Mouse (Mus musculus) small intestine, adult 2 months (tissue): ENCODE results near the gene Slc39a7. TPM values are rescaled to one million over a fixed set of nuclear protein-coding genes. Genes with fewer than 3 reads are reported as not detected.

Experiments
- H3K27ac ChIP-seq: fragments of 200-500 bp; 2 replicates; pipeline ENCODE4 v1.5.1; 2012; ENCODE audit warnings: low read depth, low read length, control low read depth, inconsistent platforms; ENCODE audit not compliant: insufficient read depth
- H3K27me3 ChIP-seq: fragments of 200-500 bp; 2 replicates; pipeline ENCODE4 v1.6.1; 2012; ENCODE audit warnings: mild to moderate bottlenecking, moderate library complexity, low read length, inconsistent platforms; ENCODE audit not compliant: control insufficient read depth, insufficient read depth
- H3K36me3 ChIP-seq: fragments of 200-500 bp; 2 replicates; pipeline ENCODE4 v1.6.1; 2012; ENCODE audit warnings: mild to moderate bottlenecking, low read length, control low read depth, inconsistent platforms; ENCODE audit not compliant: control insufficient read depth, insufficient read depth
- H3K4me1 ChIP-seq: fragments of 200-500 bp; 2 replicates; pipeline ENCODE4 v1.6.1; 2012; ENCODE audit warnings: low read length, inconsistent platforms, mixed read lengths; ENCODE audit not compliant: control insufficient read depth, insufficient read depth, insufficient read length
- H3K4me3 ChIP-seq: fragments of 200-500 bp; 2 replicates; pipeline ENCODE4 v1.5.1; 2012; ENCODE audit warnings: low read depth, mild to moderate bottlenecking, control low read depth, inconsistent platforms, low read length, moderate library complexity
- CTCF ChIP-seq: fragments of 200-500 bp; IDR thresholded peaks from 2 replicates; pipeline ENCODE4 v1.5.1; 2012; ENCODE audit warnings: low read depth, mild to moderate bottlenecking, control low read depth, inconsistent platforms, low read length, moderate library complexity, mixed read lengths; ENCODE audit not compliant: insufficient replicate concordance, insufficient read length; ENCODE audit errors: extremely low read depth
- POLR2A ChIP-seq: fragments of 200-500 bp; IDR thresholded peaks from 2 replicates; pipeline ENCODE4 v1.6.1; 2012; ENCODE audit warnings: low read depth, mild to moderate bottlenecking, control low read depth, inconsistent platforms, low read length, moderate library complexity
- WGBS: fragments of 180-500 bp; shearing (Covaris S2); methylation state at CpG from one replicate; pipeline ENCODE4 v1.1.7; 2018; 5-methylcytosine and 5-hydroxymethylcytosine counted together
- polyA plus RNA-seq: library from polyadenylated mRNA; depleted of rRNA; stranded (reverse); fragments of >200 nt; gene quantifications from 2 replicates; pipeline ENCODE4 v1.2.3, GENCODE M21; 2012

The Slc39a7 gene
- polyA plus RNA-seq, 1 experiment, result 119 TPM

GRCm38 (mm10) chr17:34036647-34037046, 5.2 kb upstream of the Slc39a7 start:
- TF ChIP-seq CTCF, result no peak
- no peak for TF ChIP-seq POLR2A
- 87% methylated on average over 10 of the region's 10 CpGs for WGBS
- Histone ChIP-seq H3K4me1 (peaks cover 14% of the 10 kb centered on the region), H3K4me3 (no peak overlapping the region), H3K36me3 (peaks cover 28% of the 10 kb centered on the region), H3K27ac (no peak overlapping the region), H3K27me3 (peaks cover 11% of the 10 kb centered on the region)

- Histone ChIP-seq H3K36me3 (peaks cover 28% of the 10 kb centered on the region), H3K4me1 (peaks cover 19% of the 10 kb centered on the region), H3K27ac (no peak overlapping the region), H3K4me3 (no peak overlapping the region), H3K27me3 (peaks cover 11% of the 10 kb centered on the region)
- TF ChIP-seq CTCF (no peak), POLR2A (no peak)
- 88% methylated on average over 9 of the region's 9 CpGs for WGBS
These were observed 4.0 kb upstream of the Slc39a7 start for GRCm38 (mm10) chr17:34035517-34035916.

- no peak for TF ChIP-seq POLR2A
- peak; percentile 71; the same call in 1 of the 2 replicates for TF ChIP-seq CTCF
These were observed 2.6 kb upstream of the Slc39a7 start for GRCm38 (mm10) chr17:34034064-34034463.

GRCm38 (mm10) chr17:34033441-34033840, 2.0 kb upstream of the Slc39a7 start:
- Histone ChIP-seq H3K27me3 (no peaks in the 10 kb centered on the region), H3K4me3 (no peak overlapping the region), H3K4me1 (peaks cover 20% of the 10 kb centered on the region), H3K27ac (peak overlapping the region; percentile 62), H3K36me3 (peaks cover 43% of the 10 kb centered on the region)
- TF ChIP-seq POLR2A, result no peak
- TF ChIP-seq CTCF, result no peak
- WGBS, result 92% methylated on average over 9 of the region's 9 CpGs

More at GRCm38 (mm10) chr17:34034064-34034463, 2.6 kb upstream of the Slc39a7 start:
- Histone ChIP-seq H3K27ac (no peak overlapping the region), H3K4me1 (peaks cover 22% of the 10 kb centered on the region), H3K27me3 (0 out of 2 replicates have a peak, but pooled peaks cover 4% of the 10 kb centered on the region), H3K4me3 (no peak overlapping the region), H3K36me3 (peaks cover 37% of the 10 kb centered on the region)
- WGBS, result 80% methylated on average over 10 of the region's 10 CpGs

- WGBS, result 38% methylated on average over 9 of the region's 9 CpGs
These were observed 1.3 kb upstream of the Slc39a7 start for GRCm38 (mm10) chr17:34032806-34033205.

GRCm38 (mm10) chr17:34032174-34032632, 721 bp upstream of the Slc39a7 start:
- WGBS, result under 1% methylated on average over 44 of the region's 48 CpGs
- Histone ChIP-seq H3K4me3 (peak overlapping the region; percentile 89), H3K27ac (peak overlapping the region; percentile 74), H3K4me1 (peaks cover 20% of the 10 kb centered on the region), H3K36me3 (peaks cover 38% of the 10 kb centered on the region), H3K27me3 (no peaks in the 10 kb centered on the region)
- TF ChIP-seq POLR2A (no peak), CTCF (no peak)

More at GRCm38 (mm10) chr17:34032806-34033205, 1.3 kb upstream of the Slc39a7 start:
- Histone ChIP-seq H3K27me3 (no peaks in the 10 kb centered on the region), H3K4me3 (peak overlapping the region; percentile 89), H3K4me1 (peaks cover 17% of the 10 kb centered on the region), H3K27ac (peak overlapping the region; percentile 62), H3K36me3 (peaks cover 44% of the 10 kb centered on the region)
- no peak for TF ChIP-seq POLR2A
- no peak for TF ChIP-seq CTCF

GRCm38 (mm10) chr17:34030861-34031326, 588 bp downstream of the Slc39a7 start:
- TF ChIP-seq POLR2A, result no peak
- TF ChIP-seq CTCF, result no peak
- Histone ChIP-seq H3K27me3 (no peaks in the 10 kb centered on the region), H3K36me3 (peaks cover 25% of the 10 kb centered on the region), H3K27ac (peak overlapping the region; percentile 54), H3K4me3 (peak overlapping the region; percentile 89), H3K4me1 (peaks cover 26% of the 10 kb centered on the region)
- WGBS, result 2% methylated on average over 20 of the region's 20 CpGs
